Mouse (Mus musculus): ENCODE measurements around the gene Synpo2l. TPM values are rescaled to one million over a fixed set of nuclear protein-coding genes. Genes with fewer than 3 reads are reported as not detected.

Gene Synpo2l
- polyA plus RNA-seq, 1 experiment from 2014 or later: 0.75 TPM

GRCm38 (mm10) chr14:20663601-20664000, 4.6 kb downstream of the Synpo2l start:
- Histone ChIP-seq H3K4me1 (ENCODE audit: insufficient read depth) (0 out of 2 replicates have a peak, but pooled peaks cover 8% of the 10 kb centered on the region), H3K9me3 (ENCODE audit: low read depth, low read length) (no peaks in the 10 kb centered on the region), H3K4me3 (ENCODE audit: low read depth, low read length) (no peak overlapping the region), H3K36me3 (ENCODE audit: insufficient read depth) (no peaks in the 10 kb centered on the region), H3K27me3 (ENCODE audit: insufficient read depth, low read length) (no peaks in the 10 kb centered on the region), H3K4me2 (0 out of 2 replicates have a peak overlapping the region, but pooled peaks have one; percentile 12), H3K9ac (no peak overlapping the region), H3K27ac (ENCODE audit: low read depth) (peak overlapping the region; percentile 36; the same call in 1 of the 2 replicates)
- WGBS: 57% methylated on average over 2 of the region's 2 CpGs
- TF ChIP-seq CTCF (IDR thresholded peaks at IDR 0.05; ENCODE audit: low read depth): no peak
- ATAC-seq (ENCODE audit: insufficient read depth): no peak
- no peak for DNase-seq

- no peaks in the 10 kb centered on the region for H3K9me3 ChIP-seq (ENCODE audit: low read depth, low read length)
- WGBS: 67% methylated on average over 3 of the region's 3 CpGs
- no peaks in the 10 kb centered on the region for H3K36me3 ChIP-seq (ENCODE audit: insufficient read depth)
- peak overlapping the region; percentile 4; the same call in 1 of the 2 replicates for H3K9ac ChIP-seq
- DNase-seq: no peak
- no peak for TF ChIP-seq CTCF (IDR thresholded peaks at IDR 0.05; ENCODE audit: low read depth)
- no peak overlapping the region for H3K4me2 ChIP-seq
- H3K27me3 ChIP-seq (ENCODE audit: insufficient read depth, low read length): no peaks in the 10 kb centered on the region
- no peak for ATAC-seq (ENCODE audit: insufficient read depth)
- no peak overlapping the region for H3K4me3 ChIP-seq (ENCODE audit: low read depth, low read length)
- H3K27ac ChIP-seq (ENCODE audit: low read depth): no peak overlapping the region; the same call in 1 of the 2 replicates
- 0 out of 2 replicates have a peak, but pooled peaks cover 8% of the 10 kb centered on the region for H3K4me1 ChIP-seq (ENCODE audit: insufficient read depth)
These were observed 5.4 kb downstream of the Synpo2l start for GRCm38 (mm10) chr14:20662740-20663139.

- H3K9ac ChIP-seq: peak overlapping the region; percentile 70
- WGBS: 8% methylated on average over 19 of the region's 19 CpGs
- peak overlapping the region; percentile 89 for H3K27ac ChIP-seq (ENCODE audit: low read depth)
- peak overlapping the region; percentile 63 for H3K4me3 ChIP-seq (ENCODE audit: low read depth, low read length)
- DNase-seq (peak; percentile 25), ATAC-seq (ENCODE audit: insufficient read depth) (peak; percentile 25)
- no peaks in the 10 kb centered on the region for H3K36me3 ChIP-seq (ENCODE audit: insufficient read depth)
- H3K4me1 ChIP-seq (ENCODE audit: insufficient read depth): 0 out of 2 replicates have a peak, but pooled peaks cover 8% of the 10 kb centered on the region
- no peaks in the 10 kb centered on the region for H3K9me3 ChIP-seq (ENCODE audit: low read depth, low read length)
- peak overlapping the region; percentile 94 for H3K4me2 ChIP-seq
- H3K27me3 ChIP-seq (ENCODE audit: insufficient read depth, low read length): no peaks in the 10 kb centered on the region
- no peak for TF ChIP-seq CTCF (IDR thresholded peaks at IDR 0.05; ENCODE audit: low read depth)
These were observed 6.4 kb downstream of the Synpo2l start for GRCm38 (mm10) chr14:20661661-20662331.

GRCm38 (mm10) chr14:20660827-20661660, 7.1 kb downstream of the Synpo2l start:
- 2% methylated on average over 52 of the region's 52 CpGs for WGBS
- DNase-seq (peak; percentile 100), ATAC-seq (ENCODE audit: insufficient read depth) (peak; percentile 85)
- Histone ChIP-seq H3K4me1 (ENCODE audit: insufficient read depth) (0 out of 2 replicates have a peak, but pooled peaks cover 8% of the 10 kb centered on the region), H3K36me3 (ENCODE audit: insufficient read depth) (no peaks in the 10 kb centered on the region), H3K9me3 (ENCODE audit: low read depth, low read length) (no peaks in the 10 kb centered on the region), H3K9ac (peak overlapping the region; percentile 70), H3K27ac (ENCODE audit: low read depth) (peak overlapping the region; percentile 89), H3K27me3 (ENCODE audit: insufficient read depth, low read length) (no peaks in the 10 kb centered on the region), H3K4me3 (ENCODE audit: low read depth, low read length) (peak overlapping the region; percentile 63), H3K4me2 (peak overlapping the region; percentile 94)
- peak; percentile 90 for TF ChIP-seq CTCF (IDR thresholded peaks at IDR 0.05; ENCODE audit: low read depth)

GRCm38 (mm10) chr14:20659687-20660086, 8.5 kb downstream of the Synpo2l start:
- Histone ChIP-seq H3K9me3 (ENCODE audit: low read depth, low read length) (no peaks in the 10 kb centered on the region), H3K4me1 (ENCODE audit: insufficient read depth) (0 out of 2 replicates have a peak, but pooled peaks cover 8% of the 10 kb centered on the region), H3K4me3 (ENCODE audit: low read depth, low read length) (no peak overlapping the region), H3K4me2 (no peak overlapping the region), H3K9ac (no peak overlapping the region), H3K36me3 (ENCODE audit: insufficient read depth) (no peaks in the 10 kb centered on the region), H3K27ac (ENCODE audit: low read depth) (no peak overlapping the region), H3K27me3 (ENCODE audit: insufficient read depth, low read length) (no peaks in the 10 kb centered on the region)
- no peak for TF ChIP-seq CTCF (IDR thresholded peaks at IDR 0.05; ENCODE audit: low read depth)
- 94% methylated on average over 7 of the region's 7 CpGs for WGBS
- no peak for DNase-seq
- ATAC-seq (ENCODE audit: insufficient read depth): no peak

- H3K27ac ChIP-seq (ENCODE audit: low read depth): no peak overlapping the region
- 84% methylated on average over 6 of the region's 6 CpGs for WGBS
- no peak for ATAC-seq (ENCODE audit: insufficient read depth)
- TF ChIP-seq CTCF (IDR thresholded peaks at IDR 0.05; ENCODE audit: low read depth): no peak
- H3K4me2 ChIP-seq: no peak overlapping the region
- H3K9me3 ChIP-seq (ENCODE audit: low read depth, low read length): no peaks in the 10 kb centered on the region
- H3K4me1 ChIP-seq (ENCODE audit: insufficient read depth): 0 out of 2 replicates have a peak, but pooled peaks cover 3% of the 10 kb centered on the region
- H3K4me3 ChIP-seq (ENCODE audit: low read depth, low read length): no peak overlapping the region
- DNase-seq: no peak
- no peaks in the 10 kb centered on the region for H3K36me3 ChIP-seq (ENCODE audit: insufficient read depth)
- H3K27me3 ChIP-seq (ENCODE audit: insufficient read depth, low read length): no peaks in the 10 kb centered on the region
- no peak overlapping the region for H3K9ac ChIP-seq
These were observed 9.3 kb downstream of the Synpo2l start for GRCm38 (mm10) chr14:20658902-20659301.

- Histone ChIP-seq H3K9me3 (ENCODE audit: low read depth, low read length) (no peaks in the 10 kb centered on the region), H3K9ac (no peak overlapping the region), H3K27me3 (ENCODE audit: insufficient read depth, low read length) (no peaks in the 10 kb centered on the region), H3K27ac (ENCODE audit: low read depth) (no peak overlapping the region), H3K4me1 (ENCODE audit: insufficient read depth) (0 out of 2 replicates have a peak, but pooled peaks cover 3% of the 10 kb centered on the region), H3K36me3 (ENCODE audit: insufficient read depth) (no peaks in the 10 kb centered on the region), H3K4me3 (ENCODE audit: low read depth, low read length) (no peak overlapping the region), H3K4me2 (no peak overlapping the region)
- DNase-seq (peak; percentile 82), ATAC-seq (ENCODE audit: insufficient read depth) (no peak)
- TF ChIP-seq CTCF (IDR thresholded peaks at IDR 0.05; ENCODE audit: low read depth): peak; percentile 78
These were observed 9.8 kb downstream of the Synpo2l start for GRCm38 (mm10) chr14:20658326-20658725.
